Mouse (Mus musculus) MN1 (cell line): ENCODE measurements around the gene Dlgap4.

Experiments used
- DNase-seq: peaks from one replicate; pipeline ENCODE4 v3.0.0-alpha.2; 2016; ENCODE audit warnings: low spot score

Gene Dlgap4

DNA sequence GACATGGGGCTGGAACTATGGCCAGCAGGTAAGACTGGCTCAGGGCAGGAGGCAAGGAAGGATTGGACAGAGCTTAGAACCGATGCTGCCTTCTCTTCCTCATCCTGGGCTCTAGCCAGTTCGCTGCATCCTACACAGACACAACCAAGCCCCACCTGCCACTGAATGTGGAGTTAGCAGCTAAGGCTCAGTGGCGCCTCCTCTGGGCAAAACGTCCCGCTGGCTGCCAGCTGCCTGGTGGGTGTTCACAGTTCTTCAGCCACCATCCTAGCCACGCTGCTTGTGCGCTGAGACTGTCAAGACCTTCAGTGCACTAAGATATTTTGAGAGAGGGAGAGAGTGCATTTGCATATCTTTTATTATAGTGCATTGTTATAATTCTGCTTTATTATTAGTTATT, 45.2 kb downstream of the Dlgap4 start:
- no peak for DNase-seq

DNA sequence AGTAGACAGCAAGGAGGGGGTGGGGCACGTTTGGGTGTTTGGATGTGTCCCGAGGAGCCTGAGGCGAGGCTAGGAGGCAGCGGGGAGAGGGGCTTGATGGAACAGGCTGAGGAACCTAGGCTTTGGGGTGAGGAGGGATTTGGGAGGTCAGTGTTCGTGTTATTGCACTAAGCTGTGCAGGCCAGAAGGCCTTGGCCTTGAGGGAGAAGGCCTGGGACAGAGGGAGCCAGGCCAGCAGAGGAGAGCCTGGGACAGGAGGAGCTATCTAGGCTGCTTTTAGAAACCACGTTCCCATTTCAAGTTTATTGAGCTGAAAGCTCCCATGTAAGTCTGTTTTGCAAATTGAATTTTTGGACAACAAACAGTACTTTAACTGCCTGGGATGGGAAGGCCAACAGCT, 46.5 kb downstream of the Dlgap4 start:
- DNase-seq: no peak

DNA sequence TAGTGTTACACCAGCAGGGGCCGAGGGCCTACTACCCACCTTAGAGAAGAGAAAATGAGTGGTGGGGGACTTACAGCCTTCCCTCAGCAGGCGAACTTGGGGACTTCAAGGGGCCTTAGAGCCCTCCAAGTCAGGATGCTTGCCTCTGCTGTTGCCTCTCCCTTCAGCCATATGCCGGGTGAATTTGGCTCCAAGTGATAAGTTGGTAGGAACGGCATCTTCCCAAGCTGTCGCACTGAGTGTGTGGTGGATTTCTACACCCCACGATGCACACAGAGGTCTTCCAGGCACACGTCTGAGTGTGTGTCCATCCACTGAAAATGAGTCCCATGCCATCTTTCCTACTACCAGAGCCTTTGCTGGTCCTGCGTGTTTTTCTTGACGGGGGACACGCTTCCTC, 49.7 kb downstream of the Dlgap4 start:
- DNase-seq: no peak

DNA sequence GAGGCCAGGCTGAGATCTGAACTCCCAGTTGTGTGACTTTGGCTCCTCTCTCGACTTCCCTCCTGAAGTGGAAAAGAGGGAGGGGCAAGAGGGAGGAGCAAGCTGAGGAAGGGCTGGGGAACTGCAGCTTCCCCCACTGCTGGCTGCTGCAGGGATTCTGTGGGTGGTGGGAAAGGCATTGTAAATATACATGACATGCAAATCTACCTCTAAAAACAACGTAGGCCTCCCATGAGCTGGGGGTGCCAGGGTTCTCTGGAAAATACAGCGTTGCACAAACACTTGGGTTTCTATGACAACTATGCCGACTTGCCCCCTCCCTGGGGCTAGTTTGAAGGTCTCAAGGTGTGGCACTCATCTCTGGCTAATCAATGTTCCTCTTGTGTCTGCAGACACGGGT, 50.9 kb downstream of the Dlgap4 start:
- DNase-seq: no peak

DNA sequence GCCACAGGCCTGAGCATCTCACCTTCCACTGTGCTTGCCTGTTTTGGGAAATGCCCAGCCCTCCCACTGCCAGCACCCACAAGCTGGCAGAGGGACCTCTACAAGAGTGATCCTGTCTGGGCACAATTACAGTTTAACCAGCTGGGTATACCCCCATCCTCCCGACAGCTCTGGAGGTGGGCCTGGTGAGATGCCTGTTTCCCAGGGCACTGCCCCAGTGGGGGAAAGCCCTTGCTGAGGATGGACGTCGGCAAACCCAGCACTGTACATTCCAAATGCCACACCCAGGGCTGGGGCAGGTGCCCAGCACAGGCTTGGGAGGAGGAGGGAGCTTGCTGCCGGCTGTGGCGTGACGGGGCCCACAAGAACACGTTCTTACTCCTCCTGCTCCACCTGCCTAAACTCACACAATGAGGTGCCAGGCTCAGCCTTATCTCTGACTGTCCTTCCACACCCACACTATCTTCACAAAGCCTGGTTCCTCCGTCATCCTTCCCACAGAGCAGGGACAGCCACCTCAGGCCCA, 51.6 kb downstream of the Dlgap4 start:
- no peak for DNase-seq

DNA sequence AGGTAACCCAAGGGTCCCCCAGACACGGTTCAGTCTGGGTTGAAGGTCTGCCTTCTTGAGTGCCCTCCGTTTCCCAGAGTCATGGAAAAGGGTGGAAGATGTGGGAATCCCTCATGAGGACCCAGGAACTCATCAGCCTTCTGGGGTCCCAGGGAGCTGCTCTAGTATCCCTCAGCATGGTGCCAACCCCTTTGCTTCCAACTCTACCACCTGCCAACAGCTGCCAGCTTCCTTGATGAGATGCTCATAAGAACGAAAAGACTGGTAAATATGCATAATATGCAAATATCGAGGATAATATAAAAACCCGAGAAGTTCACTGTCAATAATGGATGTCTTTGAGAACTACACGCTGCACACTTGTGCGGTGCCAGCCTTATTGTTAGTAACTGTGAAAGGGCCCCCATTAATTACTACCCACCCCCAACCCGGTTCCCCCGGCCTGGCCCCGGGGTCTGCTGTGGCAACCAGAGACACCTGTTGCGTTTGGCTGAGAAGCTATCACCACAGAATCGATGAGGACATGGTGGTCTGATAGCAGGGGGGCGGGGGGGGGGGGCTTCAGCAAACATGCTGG, 52.2 kb downstream of the Dlgap4 start:
- no peak for DNase-seq

DNA sequence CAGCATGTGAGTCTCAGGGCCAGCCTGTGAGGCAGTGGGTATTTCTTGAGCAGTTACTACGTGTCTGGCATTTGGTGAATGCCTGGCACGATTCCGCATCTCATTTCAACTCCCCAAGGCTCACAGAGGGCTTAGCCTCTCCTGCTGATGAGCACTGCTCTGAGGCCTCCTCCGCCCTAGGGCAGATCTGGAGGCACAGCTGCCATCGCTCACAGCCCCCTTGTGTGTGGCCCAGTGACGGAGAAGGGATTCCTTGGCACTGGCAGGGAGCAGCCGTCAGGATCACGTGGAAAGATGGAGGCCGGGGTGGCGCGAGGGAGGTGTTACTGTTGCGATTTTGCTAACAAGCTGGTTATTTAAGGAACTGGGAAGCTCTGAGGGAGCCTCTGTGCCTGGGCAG, 52.7 kb downstream of the Dlgap4 start:
- DNase-seq: no peak

DNA sequence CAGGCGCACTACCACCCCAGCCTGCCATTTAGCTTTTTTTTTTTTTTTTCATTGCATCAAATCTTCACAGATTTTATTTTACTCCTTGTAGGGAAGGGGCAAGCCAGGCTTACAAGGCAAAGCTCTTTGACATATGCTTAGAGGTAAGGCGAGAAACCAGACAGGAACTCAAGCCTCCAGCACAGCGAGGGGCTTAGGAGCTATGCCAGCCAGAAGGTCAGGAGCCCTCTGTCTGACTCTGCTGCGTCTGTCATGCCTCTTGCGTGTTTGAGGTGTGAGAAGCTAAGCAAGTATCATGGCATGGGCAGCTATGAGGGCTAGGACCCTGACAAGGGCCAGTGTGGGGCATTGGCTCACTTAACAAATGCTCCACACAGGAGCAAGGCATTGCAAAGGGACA, 53.8 kb downstream of the Dlgap4 start:
- DNase-seq: no peak

DNA sequence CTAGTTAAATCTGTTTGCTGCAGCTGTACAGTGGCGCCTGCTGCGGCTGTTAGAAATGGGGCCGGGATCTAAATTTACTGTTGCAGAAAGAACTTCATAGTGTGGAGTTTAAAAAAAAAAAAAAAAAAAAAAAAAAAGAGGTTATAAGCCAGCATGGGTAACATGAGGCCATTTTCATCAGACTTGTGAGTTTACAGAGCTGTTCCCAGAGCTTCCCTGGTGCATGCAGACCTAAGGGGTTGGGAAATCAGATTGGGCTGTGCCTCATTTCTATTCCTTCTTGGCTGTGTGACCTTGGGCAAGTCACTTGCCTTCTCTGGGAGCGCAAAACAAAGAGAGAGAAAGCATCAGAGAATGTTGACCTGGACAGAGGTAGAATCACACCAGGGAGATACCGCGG, 55.1 kb downstream of the Dlgap4 start:
- no peak for DNase-seq

DNA sequence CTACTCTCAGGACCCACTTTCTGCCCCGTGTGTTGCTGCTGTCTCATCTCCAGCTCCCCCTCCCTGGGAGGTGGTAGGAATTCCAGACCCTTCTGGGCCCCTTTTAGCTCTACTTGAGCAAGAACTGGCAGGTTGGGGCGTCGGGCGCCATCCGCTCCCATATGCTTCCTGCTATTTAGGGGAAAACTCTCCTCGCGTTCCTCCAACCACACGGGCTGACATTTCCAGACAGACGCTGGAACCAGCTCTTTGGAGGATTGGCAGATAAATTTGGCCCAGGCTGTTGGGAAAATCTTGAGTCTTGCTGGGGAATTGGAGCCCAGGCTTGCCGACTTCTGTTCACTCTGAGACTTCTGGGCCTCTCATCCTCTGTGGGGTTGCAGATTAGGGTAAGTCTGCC, 59.8 kb downstream of the Dlgap4 start:
- no peak for DNase-seq

DNA sequence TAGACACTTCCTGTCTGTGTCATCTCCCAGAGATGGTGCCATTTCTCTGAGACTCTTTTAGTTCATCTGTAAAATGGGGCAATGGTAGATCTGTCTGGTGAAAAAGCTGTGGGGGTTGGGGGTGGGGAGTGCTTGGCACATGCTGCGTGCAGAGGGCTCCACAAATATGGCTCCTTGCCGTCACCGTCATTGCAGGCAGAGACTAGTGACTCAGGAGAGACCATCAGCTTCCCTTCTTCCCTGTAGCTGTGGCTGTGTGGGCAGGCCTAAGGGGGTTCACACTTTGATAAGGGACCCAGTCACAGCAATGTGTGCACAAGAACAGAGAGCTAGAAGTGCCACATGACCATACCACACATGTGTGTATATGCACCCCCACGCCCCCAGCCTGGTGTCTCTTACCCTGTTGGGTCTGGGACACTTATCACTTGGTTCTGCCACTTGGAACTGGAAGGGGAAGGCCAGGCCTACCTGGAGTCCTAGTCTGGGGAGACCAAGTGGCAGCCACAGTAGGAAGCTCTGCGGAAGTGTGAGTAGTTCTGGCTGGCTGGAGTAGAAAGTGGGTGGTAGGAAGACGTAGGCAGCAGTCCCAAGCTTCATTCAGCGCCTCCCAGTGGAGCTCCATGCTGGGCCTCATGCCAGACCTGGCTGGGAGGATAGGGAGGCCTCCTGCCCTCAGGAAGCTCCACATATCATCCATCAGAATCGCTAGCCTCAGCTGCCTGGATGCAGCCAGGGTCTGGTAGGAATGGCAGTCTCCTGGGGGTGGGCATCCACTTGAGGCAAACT, 60.6 kb downstream of the Dlgap4 start:
- no peak for DNase-seq

DNA sequence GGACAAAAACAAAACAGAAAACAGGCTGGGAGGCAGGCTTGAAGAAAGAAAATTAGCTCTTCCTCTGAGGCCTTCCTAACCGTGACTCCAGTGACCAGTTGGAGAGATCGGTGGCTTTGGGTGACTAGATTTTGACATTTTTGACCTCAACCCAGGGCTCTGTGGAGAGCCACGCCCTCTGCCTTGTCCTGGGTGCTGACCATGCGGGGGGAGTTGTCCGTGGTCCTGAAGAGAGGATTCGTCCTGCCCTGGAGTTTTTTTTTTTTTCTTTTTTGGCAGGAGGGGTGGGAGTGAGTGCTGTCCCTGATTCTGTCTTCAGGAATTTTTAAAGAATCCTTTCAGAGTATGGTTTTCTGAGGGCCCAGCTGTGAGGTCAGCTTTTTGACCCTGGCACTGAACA, 63.4 kb downstream of the Dlgap4 start:
- no peak for DNase-seq

DNA sequence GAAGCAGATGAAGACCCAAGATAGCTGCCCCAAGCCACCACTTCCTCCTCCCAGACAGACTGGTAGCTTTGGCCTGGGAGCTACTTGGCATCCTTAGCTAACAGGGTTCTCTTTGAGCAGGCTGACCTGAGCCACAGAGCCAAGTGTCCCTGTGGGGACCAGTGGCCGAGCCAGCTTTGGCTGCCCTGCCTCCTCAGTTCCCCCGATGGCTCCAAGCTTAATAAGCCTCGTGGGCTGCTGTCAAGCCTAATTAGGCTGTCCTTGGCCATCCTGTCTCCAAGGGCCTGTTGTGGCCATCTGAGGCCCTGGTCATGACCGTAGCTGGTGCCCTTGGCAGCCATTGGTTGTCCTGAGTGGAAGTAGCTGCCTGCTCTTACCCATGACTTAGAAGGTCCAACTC, 64.6 kb downstream of the Dlgap4 start:
- no peak for DNase-seq

DNA sequence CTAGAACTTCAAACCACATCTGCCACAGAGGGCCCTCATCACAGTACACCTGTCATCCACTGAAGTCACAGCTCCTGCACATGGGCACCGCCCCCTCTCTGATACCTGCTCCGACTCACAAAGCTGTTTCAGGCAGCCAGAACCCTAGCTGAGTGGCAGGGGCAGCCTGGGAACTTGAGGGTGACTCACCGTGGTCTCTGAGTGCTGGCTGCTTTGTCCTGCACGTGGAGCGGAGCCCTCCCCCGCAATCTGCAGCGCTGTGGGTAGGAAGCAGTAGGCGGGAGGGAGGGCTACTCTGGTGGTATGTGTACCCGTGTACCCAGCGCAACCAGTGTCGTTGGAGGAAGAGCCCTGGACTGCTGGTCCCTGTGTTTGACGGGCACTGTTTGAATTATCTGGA, 69.5 kb downstream of the Dlgap4 start:
- DNase-seq: peak; percentile 60

DNA sequence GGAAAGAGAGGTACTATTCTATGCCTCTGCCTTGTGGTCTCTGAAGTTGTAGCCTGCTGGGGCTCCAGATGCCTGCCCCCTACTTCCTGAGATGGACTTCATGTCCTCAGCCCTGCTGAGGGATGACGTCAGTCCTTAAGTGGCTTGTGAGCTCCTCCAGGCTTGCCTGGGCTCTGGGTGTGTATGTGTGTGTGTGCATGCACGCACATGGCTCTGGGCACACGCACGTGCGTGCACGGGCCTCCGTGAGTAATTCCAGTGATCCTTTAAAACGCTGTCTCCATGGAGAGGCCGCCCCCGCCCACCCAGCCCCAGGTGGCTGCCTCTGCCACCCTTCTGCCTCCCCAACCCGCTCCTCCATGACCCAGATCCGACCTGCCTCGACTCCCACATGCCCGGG, 72.5 kb downstream of the Dlgap4 start:
- DNase-seq: no peak

DNA sequence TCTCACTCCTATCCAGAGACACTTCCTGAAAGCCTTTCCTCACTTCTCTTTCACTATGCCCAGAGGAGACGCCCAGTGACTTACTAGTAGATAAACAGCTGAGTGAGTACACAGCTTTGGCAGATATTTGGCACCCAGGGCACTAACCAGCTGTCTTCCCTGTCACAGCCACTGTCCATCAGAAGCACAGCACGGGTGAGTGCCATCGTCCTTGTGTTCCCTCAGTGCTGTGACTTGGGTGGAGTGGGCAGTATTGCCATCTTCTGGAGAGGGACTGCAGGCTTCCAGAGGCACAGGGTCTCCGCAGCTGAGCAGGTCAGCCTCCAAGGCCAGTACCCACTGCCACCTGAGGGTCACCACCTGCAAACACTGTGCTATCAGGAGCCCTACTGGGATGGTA, 73.2 kb downstream of the Dlgap4 start:
- no peak for DNase-seq

DNA sequence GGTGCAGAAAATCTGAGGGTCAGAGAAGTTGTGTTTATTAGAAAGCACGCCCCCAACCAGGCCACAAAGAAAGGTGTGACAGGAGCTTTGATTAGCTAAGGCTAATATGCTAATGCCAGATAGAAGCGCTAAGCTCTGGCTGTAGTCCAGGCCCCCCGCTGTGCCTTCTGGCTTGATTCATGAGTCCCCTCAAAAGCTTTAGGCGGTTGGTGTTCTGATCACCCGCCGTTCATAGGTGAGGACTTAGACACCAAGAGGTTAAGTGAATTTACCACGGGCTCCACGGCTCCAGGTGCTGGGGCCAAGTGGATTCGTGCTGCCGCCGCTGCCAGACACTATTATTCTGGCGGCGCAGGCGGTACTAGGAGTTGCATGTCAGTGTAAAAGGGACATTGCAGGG, 75.1 kb downstream of the Dlgap4 start:
- DNase-seq: no peak

DNA sequence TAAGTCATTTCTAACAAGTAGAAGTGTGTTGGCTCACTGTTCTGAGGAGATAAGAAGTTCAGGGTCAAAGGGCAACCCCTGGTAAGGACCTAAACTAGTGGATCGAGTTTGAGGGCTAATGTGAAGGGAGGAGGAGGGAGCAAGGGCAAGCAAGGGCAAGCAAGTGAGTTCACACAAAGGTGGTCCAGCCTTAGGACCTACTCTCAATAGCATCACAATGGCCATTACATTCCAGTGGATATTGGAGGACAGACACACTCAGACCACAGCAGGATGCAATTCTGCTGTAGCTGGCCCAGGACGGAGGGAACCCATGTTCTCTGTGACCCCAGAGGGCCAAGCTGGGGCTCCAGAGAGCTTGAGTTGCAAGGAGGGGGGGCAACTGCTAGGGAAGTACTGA, 77.3 kb downstream of the Dlgap4 start:
- no peak for DNase-seq

DNA sequence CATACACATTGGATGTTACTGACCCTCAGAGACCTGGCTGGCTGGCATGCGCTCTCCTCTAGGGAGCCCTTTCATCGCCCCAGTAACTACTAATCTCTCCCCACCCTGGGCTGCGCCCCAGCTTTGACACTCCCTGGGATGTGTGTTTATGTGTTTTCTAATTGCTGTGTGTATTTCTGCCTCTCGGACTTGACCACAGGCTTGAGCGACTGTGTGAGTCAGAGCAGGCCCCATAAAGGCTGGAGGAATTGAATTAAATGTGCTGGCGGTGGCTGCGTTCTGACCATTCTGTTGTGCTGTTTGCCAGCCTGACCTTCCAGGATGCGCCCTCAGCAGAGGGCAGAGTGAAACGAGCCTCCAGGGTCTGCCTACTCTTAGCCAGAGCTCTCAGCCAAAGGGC, 78.2 kb downstream of the Dlgap4 start:
- DNase-seq: peak; percentile 81

DNA sequence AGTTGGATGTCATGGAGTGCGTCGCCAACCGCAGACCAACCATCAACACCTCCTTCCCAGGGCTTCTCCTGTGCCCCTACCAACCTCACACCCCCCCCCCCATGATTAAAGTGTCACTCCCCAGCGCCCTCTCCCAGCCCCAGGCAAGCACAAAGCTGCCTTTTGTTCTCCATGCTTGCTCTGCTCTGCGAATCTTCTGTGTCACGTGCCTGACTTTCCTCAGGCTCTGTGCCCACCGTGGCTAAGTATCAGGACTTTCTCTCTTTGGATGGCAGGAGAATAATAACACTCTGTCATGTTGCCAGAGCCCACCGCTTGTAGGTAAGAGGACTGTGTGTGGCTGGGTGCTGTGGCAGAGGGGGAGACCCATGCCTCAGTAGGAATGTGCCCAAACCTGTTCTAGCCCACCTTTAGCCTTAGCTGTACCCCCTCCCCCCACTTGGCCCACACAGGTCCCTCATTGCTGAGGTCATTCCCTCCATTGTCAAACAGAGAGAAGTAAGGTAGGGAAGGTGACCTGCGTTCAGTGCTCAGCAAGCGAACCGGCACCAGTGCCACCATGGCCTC, 79.8 kb downstream of the Dlgap4 start:
- no peak for DNase-seq

DNA sequence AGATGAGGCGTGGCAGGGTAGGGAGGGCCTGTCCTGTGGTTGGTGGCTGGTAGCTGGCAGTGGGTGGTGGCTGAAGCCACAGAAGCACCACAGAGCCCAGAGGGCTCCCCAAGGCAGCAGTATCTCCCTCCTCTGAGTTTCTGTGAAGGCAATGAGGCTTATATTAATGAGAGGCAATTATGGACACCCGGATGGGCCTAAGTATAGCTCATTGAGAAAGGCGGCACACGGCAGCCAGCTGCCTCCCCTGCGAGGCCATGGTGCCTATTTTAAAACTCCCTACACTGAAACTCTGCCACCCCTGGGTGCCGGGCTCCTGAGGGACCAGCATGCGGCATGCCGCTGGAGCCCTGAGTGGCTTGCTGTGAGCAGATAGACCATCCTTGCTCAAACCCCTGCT, 83.8 kb downstream of the Dlgap4 start:
- no peak for DNase-seq

DNA sequence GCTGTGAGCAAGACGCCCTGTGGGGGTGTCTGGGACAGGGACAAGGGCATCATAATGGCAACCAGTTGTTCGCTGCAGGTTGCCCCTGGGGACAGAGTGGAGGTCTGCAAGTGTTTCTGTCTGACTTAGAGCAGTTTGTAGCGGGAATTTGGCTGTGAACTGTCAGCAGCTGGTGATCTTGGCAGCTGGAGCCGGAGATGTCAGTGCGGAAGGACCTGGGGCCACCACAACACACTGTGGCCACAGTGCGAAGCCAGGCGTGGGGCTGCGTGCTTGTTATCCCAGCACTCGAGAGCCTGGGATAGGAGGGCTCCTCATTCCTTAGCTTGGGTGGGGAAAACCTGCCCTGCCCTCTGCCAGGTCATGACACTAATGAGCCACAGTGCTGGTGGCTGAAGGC, 84.7 kb downstream of the Dlgap4 start:
- DNase-seq: peak; percentile 25

DNA sequence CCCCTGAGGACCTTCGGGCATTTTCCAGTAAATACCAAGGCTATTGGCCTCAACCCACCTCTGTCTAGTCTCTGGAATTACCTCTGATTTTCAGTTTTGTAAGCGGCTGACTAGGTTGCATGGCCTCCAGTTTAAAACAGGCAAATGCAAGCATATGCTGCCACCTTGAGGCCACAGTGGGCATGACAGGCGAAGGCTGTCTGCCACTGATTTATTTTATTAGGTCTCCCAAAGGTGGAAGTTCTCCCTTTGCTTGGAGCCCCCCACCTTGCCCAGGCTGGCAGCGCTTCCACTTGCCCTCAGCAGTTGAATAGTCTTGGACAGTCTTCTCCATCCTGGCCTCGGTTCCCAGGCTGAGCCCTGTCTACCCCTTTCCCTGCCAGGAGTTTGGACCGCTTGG, 92.0 kb downstream of the Dlgap4 start:
- DNase-seq: peak; percentile 82

DNA sequence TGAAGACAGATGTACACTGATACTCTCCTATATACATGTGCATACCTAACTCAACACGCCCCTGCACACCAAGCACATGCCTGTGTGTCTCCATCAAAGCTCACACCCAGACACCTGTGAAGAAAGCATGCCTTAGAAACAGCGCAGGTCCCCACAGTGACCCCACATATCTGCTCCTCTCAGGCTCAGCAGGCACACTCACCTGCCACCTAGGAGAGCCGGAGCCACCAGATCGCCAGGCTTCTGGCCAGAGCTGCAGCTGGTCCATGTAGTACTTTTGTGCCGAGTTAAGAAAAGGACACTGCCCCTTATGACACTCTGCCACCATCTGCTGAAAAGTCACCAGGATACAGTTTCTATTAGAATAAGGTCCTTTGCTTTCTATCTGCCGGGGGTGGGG, 103.2 kb downstream of the Dlgap4 start:
- no peak for DNase-seq
